Mouse (Mus musculus) cerebellum, adult 2 months (tissue): ENCODE measurements around the gene Tnp2. TPM values are rescaled to one million over a fixed set of nuclear protein-coding genes. Genes with fewer than 3 reads are reported as not detected.
"Not testable (repeated sequence)": the region's sequence is repeated elsewhere in the genome, so short reads cannot be mapped to it uniquely, and the experiment has no call there.

ENCODE experiments used
- DNase-seq, 2 experiments: peaks; one replicate each; pipeline ENCODE4 v3.0.0; 2021
- H3K27ac ChIP-seq: fragments of 200-500 bp; 2 replicates; pipeline ENCODE4 v1.5.1; 2012; ENCODE audit warnings: low read length, control low read depth, inconsistent platforms; ENCODE audit not compliant: insufficient read depth
- H3K27me3 ChIP-seq: fragments of 200-500 bp; 2 replicates; pipeline ENCODE4 v1.6.1; 2012; ENCODE audit warnings: inconsistent platforms, mild to moderate bottlenecking, low read length, moderate library complexity; ENCODE audit not compliant: control insufficient read depth, insufficient read depth
- H3K4me1 ChIP-seq: fragments of 200-500 bp; 2 replicates; pipeline ENCODE4 v1.6.1; 2011; ENCODE audit warnings: low read length; ENCODE audit not compliant: control insufficient read depth, insufficient read depth
- H3K4me3 ChIP-seq: fragments of 200-500 bp; replicated peaks from 2 replicates; pipeline ENCODE3; 2011; ENCODE audit warnings: mild to moderate bottlenecking, low read depth, low read length, control low read depth; ENCODE audit not compliant: insufficient read depth
- CTCF ChIP-seq: fragments of 200-500 bp; IDR thresholded peaks from 2 replicates; pipeline ENCODE4 v1.5.1; 2011; ENCODE audit warnings: low read depth, mild to moderate bottlenecking, control low read depth, low read length, moderate library complexity, borderline replicate concordance; ENCODE audit not compliant: insufficient read depth
- POLR2A ChIP-seq: fragments of 200-500 bp; IDR thresholded peaks from 2 replicates; pipeline ENCODE4 v1.6.1; 2011; ENCODE audit warnings: low read length, control low read depth, borderline replicate concordance; ENCODE audit not compliant: insufficient read depth
- WGBS: fragments of 180-500 bp; shearing (Covaris S2); methylation state at CpG from one replicate; pipeline ENCODE4 v1.1.7; 2018; 5-methylcytosine and 5-hydroxymethylcytosine counted together
- polyA plus RNA-seq: library from polyadenylated mRNA; depleted of rRNA; stranded (reverse); fragments of >200 nt; gene quantifications from 2 replicates; pipeline ENCODE4 v1.2.3, GENCODE M21; 2012

The Tnp2 gene
- polyA plus RNA-seq, 1 experiment = not detected

DNA sequence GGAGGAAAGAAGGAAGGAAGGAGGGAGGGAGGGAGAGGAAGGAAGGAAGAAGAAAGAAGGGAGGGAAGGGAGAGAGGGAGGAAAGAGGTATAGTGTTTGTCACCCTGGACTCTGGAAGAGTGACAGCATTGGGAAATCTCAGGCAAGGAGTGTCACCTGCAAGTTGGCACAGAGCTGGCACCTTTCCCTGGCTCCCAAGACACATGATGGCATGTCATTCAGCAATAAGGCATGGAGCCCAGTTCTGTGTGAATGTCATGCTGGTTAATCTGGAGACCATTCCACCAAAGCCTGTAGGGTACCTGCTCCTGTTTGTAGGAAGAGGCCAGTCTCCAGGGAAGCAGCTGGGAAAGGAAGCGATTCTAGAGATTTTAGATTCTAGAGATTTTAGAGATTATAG is 21.9 kb upstream of the Tnp2 start:
- Histone ChIP-seq H3K4me1 (peaks cover 8% of the 10 kb centered on the region), H3K27ac (no peak overlapping the region), H3K27me3 (no peaks in the 10 kb centered on the region), H3K4me3 (no peak overlapping the region)
- 19% methylated on average over 1 of the region's 1 CpGs for WGBS
- TF ChIP-seq POLR2A (no peak), CTCF (no peak)
- peak; percentile 28 to 62 for DNase-seq

DNA sequence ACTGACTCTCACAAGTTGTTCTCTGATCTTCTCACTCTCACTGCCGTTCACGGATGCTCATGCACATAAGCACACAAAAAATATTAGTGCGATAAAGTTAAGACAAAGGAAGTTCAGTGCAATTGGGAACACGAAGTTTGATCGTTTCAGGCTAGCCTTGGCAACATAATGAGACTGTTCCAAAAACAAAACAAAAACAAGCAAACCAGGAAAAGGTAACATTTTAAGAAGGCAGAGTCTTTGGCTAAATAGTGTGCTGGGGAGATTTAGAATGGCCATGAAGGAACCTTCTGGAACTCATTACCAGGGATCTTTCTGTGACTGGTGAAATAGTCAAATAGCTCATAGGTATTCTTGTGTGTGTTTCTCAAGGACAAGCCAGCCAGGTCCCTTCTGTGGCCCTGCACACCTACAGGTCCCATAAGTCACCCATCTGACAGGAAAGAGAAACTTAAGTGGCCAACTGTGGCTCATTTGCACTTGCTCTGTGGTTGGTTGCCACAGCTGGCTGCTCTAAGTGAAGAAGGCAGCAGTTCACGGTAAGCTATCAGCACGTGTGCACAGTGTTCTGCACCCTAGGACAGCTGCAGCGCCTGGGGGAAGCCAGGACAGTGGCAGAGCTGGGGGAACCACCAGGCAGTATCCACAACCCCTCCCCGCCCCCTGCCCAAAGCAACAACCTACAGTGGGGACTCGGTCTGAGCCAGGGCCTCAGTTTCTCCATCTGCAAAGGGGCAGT is 17.5 kb upstream of the Tnp2 start, which contains the start of gene Prm1:
TSS of gene Prm1 (minus strand) at position 51 of the 739 bp plus-strand sequence.
- Histone ChIP-seq H3K4me1 (peaks cover 3% of the 10 kb centered on the region), H3K27ac (no peak within 1 kb of the TSS), H3K4me3 (no peak within 1 kb of the TSS), H3K27me3 (no peaks in the 10 kb centered on the region)
- WGBS = 84% methylated on average over 10 of the region's 10 CpGs
- no peak for DNase-seq
- TF ChIP-seq POLR2A = no peak
- no peak for TF ChIP-seq CTCF

DNA sequence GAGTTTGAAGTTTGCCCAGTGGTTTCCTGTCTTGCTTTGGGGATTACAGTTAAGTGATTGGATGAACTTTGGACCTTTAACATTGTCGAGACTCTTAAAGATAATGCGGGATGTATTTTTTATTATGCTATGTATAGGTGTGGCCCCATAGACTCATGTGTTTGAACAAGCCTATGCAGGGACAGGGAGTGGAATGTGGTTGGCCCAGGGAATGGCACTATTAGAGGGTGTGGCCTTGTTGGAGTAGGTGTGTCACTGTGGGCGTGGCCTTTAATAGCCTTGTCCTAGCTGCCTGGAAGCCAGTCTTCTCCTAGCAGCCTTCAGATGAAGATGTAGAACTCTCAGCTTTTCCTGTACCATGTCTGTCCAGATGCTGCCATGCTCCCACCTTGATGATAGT is 14.0 kb upstream of the Tnp2 start:
- not testable (repeated sequence) for H3K27ac ChIP-seq

DNA sequence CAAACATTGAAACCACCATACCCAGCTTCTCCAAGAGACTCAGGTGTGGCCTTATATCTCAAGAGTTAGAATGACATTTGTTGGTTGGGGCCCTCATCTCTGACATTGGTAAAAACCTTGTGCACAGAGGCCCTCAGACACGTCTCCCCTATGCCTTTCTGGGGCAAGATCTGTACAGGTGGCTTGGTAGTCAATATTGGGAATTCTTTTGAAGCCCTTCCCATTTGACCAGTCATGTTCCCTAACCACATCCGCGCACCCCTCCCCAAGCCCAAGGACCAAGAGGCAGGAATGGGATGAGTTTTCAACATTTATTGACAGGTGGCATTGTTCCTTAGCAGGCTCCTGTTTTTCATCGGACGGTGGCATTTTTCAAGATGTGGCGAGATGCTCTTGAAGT is 7.6 kb upstream of the Tnp2 start, which contains the start of gene Prm2:
TSS of gene Prm2 (minus strand) at position 101 of the 400 bp plus-strand sequence.
- H3K27ac ChIP-seq = no peak within 1 kb of the TSS
- 88% methylated on average over 6 of the region's 6 CpGs for WGBS
- no peak for DNase-seq
- no peaks in the 10 kb centered on the region for H3K27me3 ChIP-seq
- TF ChIP-seq POLR2A = no peak
- TF ChIP-seq CTCF = no peak
- H3K4me3 ChIP-seq = no peak within 1 kb of the TSS
- H3K4me1 ChIP-seq = no peaks in the 10 kb centered on the region

More for the DNA sequence above, 14.0 kb upstream of the Tnp2 start:
- not testable (repeated sequence) for H3K27me3 ChIP-seq, H3K4me3 ChIP-seq, DNase-seq, H3K4me1 ChIP-seq
- whole genome bisulfite sequencing = 88% methylated on average over 3 of the region's 3 CpGs

DNA sequence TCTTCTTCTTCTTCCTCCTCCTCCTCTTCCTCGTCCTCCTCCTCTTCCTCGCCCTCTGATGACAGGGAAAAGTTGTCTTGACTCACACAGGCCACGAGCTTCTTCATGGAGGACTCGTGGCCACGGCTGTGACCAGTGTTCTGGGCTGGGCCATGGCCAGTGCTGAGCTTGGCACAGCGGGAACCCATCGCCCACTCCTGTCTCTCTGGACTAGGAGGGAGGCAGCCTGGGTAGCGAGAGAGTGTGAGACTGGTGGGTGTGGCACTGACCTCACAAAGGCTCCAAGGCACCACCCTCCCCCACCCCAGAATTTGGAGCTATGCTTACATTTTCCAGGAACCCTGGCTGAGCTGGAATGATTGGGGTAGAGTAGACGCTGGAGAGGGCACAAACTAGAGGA is 2.2 kb upstream of the Tnp2 start, which contains the start of gene Prm3:
TSS of gene Prm3 (minus strand) at position 213 of the 400 bp plus-strand sequence.
- Histone ChIP-seq H3K27me3 (no peaks in the 10 kb centered on the region), H3K27ac (no peak within 1 kb of the TSS), H3K4me1 (no peaks in the 10 kb centered on the region), H3K4me3 (no peak within 1 kb of the TSS)
- 70% methylated on average over 9 of the region's 9 CpGs for WGBS
- DNase-seq = no peak
- no peak for TF ChIP-seq POLR2A
- TF ChIP-seq CTCF = no peak

DNA sequence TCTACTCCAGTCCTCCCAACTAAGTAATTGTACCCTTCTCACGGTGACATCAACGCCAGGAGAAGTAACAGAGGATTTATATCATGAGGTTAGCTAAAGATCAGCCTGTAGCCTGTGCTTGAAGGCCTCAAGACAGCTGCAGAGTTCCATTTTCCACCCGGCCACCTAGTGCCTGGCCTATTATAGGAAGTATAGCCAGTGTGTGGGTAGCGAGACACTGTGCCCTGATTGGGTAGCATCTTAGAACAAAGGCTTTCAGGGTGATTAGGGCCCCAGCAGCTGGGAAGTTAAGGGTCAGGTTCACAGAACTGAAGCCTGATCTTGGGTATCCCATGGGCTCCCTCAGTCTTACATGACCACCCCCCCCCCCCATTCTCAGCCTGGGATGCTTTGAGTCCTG is 406 bp upstream of the Tnp2 start:
- no peak overlapping the region for H3K4me3 ChIP-seq
- no peak for TF ChIP-seq CTCF
- TF ChIP-seq POLR2A = no peak
- 85% methylated on average over 4 of the region's 4 CpGs for WGBS

DNA sequence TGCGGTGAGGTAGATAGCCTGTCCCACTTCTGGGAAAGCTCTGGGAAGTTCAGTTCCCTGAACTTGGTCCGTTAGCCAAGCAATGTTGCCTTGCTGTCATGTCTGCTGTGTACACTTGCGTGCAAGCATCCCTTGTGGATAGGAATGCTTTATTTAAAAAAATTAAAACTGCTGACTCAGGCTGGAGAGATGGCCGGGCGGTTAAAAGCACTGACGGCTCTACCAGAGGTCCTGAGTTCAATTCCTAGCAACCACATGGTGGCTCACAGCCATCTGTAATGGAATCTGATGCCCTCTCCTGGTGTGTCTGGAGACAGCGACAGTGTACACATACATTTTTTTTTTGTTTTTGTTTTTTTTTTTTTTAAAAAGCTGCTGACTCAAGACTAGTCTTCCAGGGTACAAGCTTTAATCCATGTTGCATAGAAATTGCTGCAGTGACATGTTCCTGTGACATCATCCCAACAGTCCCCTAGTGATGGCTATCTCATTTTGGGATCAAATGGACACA is 857 bp downstream of the Tnp2 start:
- DNase-seq = no peak
- no peak overlapping the region for H3K27ac ChIP-seq
- WGBS = 82% methylated on average over 7 of the region's 7 CpGs
- TF ChIP-seq POLR2A = no peak
- TF ChIP-seq CTCF = no peak
- no peak overlapping the region for H3K4me3 ChIP-seq
- no peaks in the 10 kb centered on the region for H3K4me1 ChIP-seq
- H3K27me3 ChIP-seq = no peaks in the 10 kb centered on the region

More for the DNA sequence above, 406 bp upstream of the Tnp2 start:
- H3K4me1 ChIP-seq = no peaks in the 10 kb centered on the region
- no peak for DNase-seq
- no peak overlapping the region for H3K27ac ChIP-seq
- no peaks in the 10 kb centered on the region for H3K27me3 ChIP-seq

DNA sequence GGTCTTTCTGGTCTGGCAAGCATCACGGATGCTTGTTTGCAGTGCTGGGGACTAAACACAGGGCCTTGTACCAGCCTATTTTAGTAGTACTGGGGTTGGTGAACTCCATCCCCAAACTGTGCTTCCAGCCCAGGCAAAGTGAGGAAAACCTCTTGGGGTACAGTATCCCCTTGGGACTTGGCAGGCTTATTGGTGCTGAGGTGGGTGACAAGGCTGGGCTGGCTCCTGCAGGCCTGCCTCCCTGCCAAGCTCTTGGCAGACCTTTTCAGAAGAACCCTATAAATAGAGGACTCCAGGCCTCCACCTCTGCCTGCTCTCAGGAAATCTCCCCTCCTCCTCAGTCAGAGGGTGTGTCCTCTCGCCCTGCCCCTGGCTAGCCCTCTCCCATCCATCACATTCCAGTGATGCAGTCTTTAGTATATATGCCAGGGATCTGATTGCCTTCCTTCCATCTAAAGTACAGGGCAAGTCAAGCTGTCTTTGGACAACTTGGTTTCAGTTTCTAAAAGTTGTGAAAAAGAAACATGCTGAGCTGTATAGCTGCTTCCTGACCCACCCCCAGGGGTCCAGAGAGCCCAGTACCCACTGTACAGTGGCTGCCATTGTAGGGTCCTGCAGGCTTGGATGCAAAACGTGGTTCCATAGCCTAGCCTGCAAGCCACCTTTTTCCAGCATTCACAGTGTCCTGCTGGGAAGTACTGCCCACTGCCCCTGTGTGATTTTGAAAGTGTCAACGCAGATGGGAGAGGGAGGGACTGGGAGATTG is 1.5 kb downstream of the Tnp2 start:
- H3K27me3 ChIP-seq = no peaks in the 10 kb centered on the region
- H3K27ac ChIP-seq = no peak overlapping the region
- no peak for DNase-seq
- H3K4me3 ChIP-seq = no peak overlapping the region
- H3K4me1 ChIP-seq = no peaks in the 10 kb centered on the region
- TF ChIP-seq POLR2A = no peak
- TF ChIP-seq CTCF = no peak
- WGBS = 66% methylated on average over 4 of the region's 4 CpGs
